Mouse (Mus musculus) neural tube, embryonic 11.5 days (tissue): ENCODE data around the gene Nup93. TPM values are rescaled to one million over a fixed set of nuclear protein-coding genes. Genes with fewer than 3 reads are reported as not detected.

Experiments used
- ATAC-seq: fragments of 200-750 bp; cut with Nextera tagmentation; 2 replicates; pipeline ENCODE4 v1.8.0; 2017; ENCODE audit warnings: moderate number of reproducible peaks, mild to moderate bottlenecking, moderate TSS enrichment, moderate library complexity; ENCODE audit not compliant: insufficient read depth, low FRiP score, low TSS enrichment
- DNase-seq: peaks from one replicate; pipeline ENCODE4 v3.0.0-alpha.2; 2015; ENCODE audit warnings: low spot score
- H3K27ac ChIP-seq: fragments of 300-500 bp; sonication (generic); 2 replicates; pipeline ENCODE4 v1.5.1; 2014; ENCODE audit warnings: low read depth, mild to moderate bottlenecking, low read length
- H3K27me3 ChIP-seq: fragments of 300-500 bp; sonication (generic); 2 replicates; pipeline ENCODE4 v1.6.1; 2014; ENCODE audit warnings: mild to moderate bottlenecking, low read length, mixed read lengths; ENCODE audit not compliant: control insufficient read depth, insufficient read depth
- H3K36me3 ChIP-seq: fragments of 300-500 bp; sonication (generic); 2 replicates; pipeline ENCODE4 v1.6.1; 2014; ENCODE audit warnings: mild to moderate bottlenecking, low read length, moderate library complexity, mixed read lengths; ENCODE audit not compliant: control insufficient read depth, insufficient read depth
- H3K4me1 ChIP-seq: fragments of 300-500 bp; sonication (generic); 2 replicates; pipeline ENCODE4 v1.6.1; 2014; ENCODE audit warnings: low read length, mixed read lengths; ENCODE audit not compliant: control insufficient read depth, insufficient read depth
- H3K4me2 ChIP-seq: fragments of 300-500 bp; sonication (generic); 2 replicates; pipeline ENCODE4 v1.6.1; 2014; ENCODE audit warnings: low read depth, mild to moderate bottlenecking, moderate library complexity
- H3K4me3 ChIP-seq: fragments of 300-500 bp; sonication (generic); 2 replicates; pipeline ENCODE4 v1.5.1; 2014; ENCODE audit warnings: low read depth, low read length
- H3K9ac ChIP-seq: fragments of 300-500 bp; sonication (generic); 2 replicates; pipeline ENCODE4 v1.6.1; 2014; ENCODE audit warnings: mild to moderate bottlenecking, low read length
- H3K9me3 ChIP-seq: fragments of 300-500 bp; sonication (generic); 2 replicates; pipeline ENCODE4 v1.6.1; 2016; ENCODE audit warnings: low read length; ENCODE audit not compliant: control insufficient read depth
- WGBS: fragments of 180-500 bp; shearing (Covaris S2); extraction: QIAGEN DNeasy Blood & Tissue Kit; methylation state at CpG from one replicate; pipeline ENCODE4 v1.1.7; 2014; 5-methylcytosine and 5-hydroxymethylcytosine counted together
- polyA plus RNA-seq: library from polyadenylated mRNA; unstranded; fragments of >200 nt; fragmentation: Nextera tagmentation; extraction: Ambion mirVana; gene quantifications from 2 replicates; pipeline ENCODE4 v1.2.1, GENCODE M21; 2014

Nup93 gene
- polyA plus RNA-seq, 1 experiment from 2014 or later = 121 TPM

DNA sequence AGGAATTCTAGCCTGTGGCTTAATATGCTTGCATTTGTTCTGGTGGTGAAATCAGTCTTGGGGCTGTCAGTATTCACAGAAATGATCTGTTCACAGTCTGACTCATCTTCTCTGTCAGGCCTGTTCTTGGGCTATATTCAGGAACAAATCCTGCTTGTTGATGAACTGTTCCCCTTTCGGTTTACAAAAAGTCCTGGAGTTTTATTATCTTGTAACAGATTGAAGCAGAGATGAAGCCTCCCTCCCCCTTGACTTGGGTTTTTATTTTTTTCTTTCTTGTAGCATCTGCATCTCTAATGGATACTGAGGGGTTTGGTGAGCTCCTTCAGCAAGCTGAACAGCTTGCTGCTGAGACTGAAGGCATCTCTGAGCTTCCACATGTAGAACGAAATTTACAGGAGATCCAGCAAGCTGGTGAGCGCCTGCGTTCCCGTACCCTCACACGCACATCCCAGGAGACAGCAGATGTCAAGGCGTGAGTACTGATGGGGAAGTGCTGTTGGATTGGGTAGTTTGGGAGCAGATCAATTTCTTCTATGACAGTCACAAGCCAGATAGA is 13.1 kb downstream of the Nup93 start:
- Histone ChIP-seq H3K27me3 (no peaks in the 10 kb centered on the region), H3K9ac (no peak overlapping the region), H3K9me3 (no peaks in the 10 kb centered on the region), H3K4me2 (no peak overlapping the region), H3K4me1 (no peaks in the 10 kb centered on the region), H3K4me3 (no peak overlapping the region), H3K27ac (no peak overlapping the region), H3K36me3 (no peaks in the 10 kb centered on the region)
- DNase-seq (no peak), ATAC-seq (no peak)
- 84% methylated on average over 7 of the region's 7 CpGs for whole genome bisulfite sequencing

GRCm38 (mm10) chr8:94240240-94240751 is 25.9 kb downstream of the Nup93 start:
- H3K9ac ChIP-seq = no peak overlapping the region
- H3K4me3 ChIP-seq = no peak overlapping the region
- WGBS = 94% methylated on average over 4 of the region's 4 CpGs
- no peaks in the 10 kb centered on the region for H3K36me3 ChIP-seq
- H3K27ac ChIP-seq = no peak overlapping the region
- H3K4me2 ChIP-seq = no peak overlapping the region
- H3K9me3 ChIP-seq = no peaks in the 10 kb centered on the region
- H3K4me1 ChIP-seq = no peaks in the 10 kb centered on the region
- DNase-seq = no peak
- ATAC-seq = no peak
- H3K27me3 ChIP-seq = no peaks in the 10 kb centered on the region

- no peak overlapping the region for H3K4me2 ChIP-seq
- no peaks in the 10 kb centered on the region for H3K4me1 ChIP-seq
- H3K4me3 ChIP-seq = no peak overlapping the region
- no peak overlapping the region for H3K9ac ChIP-seq
- no peak overlapping the region for H3K27ac ChIP-seq
- no peaks in the 10 kb centered on the region for H3K9me3 ChIP-seq
- no peaks in the 10 kb centered on the region for H3K27me3 ChIP-seq
- 88% methylated on average over 2 of the region's 2 CpGs for WGBS
- no peak for DNase-seq
- H3K36me3 ChIP-seq = no peaks in the 10 kb centered on the region
- no peak for ATAC-seq
Observed at GRCm38 (mm10) chr8:94249836-94250435, 35.6 kb downstream of the Nup93 start.

- no peaks in the 10 kb centered on the region for H3K9me3 ChIP-seq
- ATAC-seq (no peak), DNase-seq (no peak)
- no peaks in the 10 kb centered on the region for H3K27me3 ChIP-seq
- WGBS = 78% methylated on average over 6 of the region's 6 CpGs
- H3K4me2 ChIP-seq = no peak overlapping the region
- no peaks in the 10 kb centered on the region for H3K36me3 ChIP-seq
- no peak overlapping the region for H3K9ac ChIP-seq
- no peak overlapping the region for H3K4me3 ChIP-seq
- no peak overlapping the region for H3K27ac ChIP-seq
- H3K4me1 ChIP-seq = no peaks in the 10 kb centered on the region
Observed at GRCm38 (mm10) chr8:94258881-94259280, 44.5 kb downstream of the Nup93 start.

- no peak overlapping the region for H3K4me3 ChIP-seq
- ATAC-seq (no peak), DNase-seq (no peak)
- H3K36me3 ChIP-seq = no peaks in the 10 kb centered on the region
- H3K4me2 ChIP-seq = no peak overlapping the region
- no peak overlapping the region for H3K27ac ChIP-seq
- no peak overlapping the region for H3K9ac ChIP-seq
- H3K4me1 ChIP-seq = no peaks in the 10 kb centered on the region
- 84% methylated on average over 3 of the region's 3 CpGs for WGBS
- no peaks in the 10 kb centered on the region for H3K27me3 ChIP-seq
- H3K9me3 ChIP-seq = no peaks in the 10 kb centered on the region
Observed at GRCm38 (mm10) chr8:94262626-94263297, 48.4 kb downstream of the Nup93 start.

DNA sequence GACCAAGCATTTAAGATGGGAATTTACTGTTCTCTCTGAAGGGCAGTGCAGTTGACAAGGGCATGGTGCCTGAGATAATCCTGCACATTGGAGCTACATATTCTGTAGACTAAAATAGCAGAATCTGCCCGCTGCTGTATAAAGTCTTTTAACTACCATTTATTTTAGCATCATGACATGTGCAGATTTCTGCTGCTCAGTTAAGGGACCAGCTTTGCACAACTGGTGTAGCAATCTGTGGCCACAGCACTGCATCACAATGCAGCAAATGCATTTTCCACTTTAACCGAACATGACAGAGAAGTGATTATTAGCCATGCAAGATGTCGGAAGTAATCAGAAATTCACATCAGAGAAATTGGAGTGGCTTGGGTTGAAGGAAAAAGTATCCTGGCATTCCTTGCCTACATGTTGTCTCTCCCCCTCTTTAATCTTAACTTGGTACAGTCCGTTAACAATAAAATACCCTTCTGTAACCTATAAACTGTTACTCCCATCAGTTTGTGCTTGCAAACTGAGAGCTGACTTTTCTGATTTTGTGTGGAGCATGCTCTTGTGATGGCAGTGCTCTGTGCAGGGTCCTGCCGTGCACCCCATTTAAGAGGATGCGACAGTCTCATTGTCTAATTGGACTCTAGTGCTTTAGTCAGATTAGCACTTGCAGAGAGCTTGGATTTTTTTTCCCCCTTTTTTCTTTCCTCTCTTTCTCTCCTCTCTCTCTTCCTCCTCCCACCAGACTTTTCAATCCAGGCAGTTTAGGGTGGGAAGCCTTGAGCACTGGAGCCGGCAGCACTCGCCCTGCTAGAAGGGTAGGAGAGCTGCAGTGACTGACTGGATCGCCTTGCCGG is 52.2 kb downstream of the Nup93 start:
- H3K36me3 ChIP-seq = no peaks in the 10 kb centered on the region
- H3K9me3 ChIP-seq = no peaks in the 10 kb centered on the region
- no peak for ATAC-seq
- DNase-seq = no peak
- H3K4me1 ChIP-seq = no peaks in the 10 kb centered on the region
- no peak overlapping the region for H3K9ac ChIP-seq
- H3K4me3 ChIP-seq = no peak overlapping the region
- no peak overlapping the region for H3K4me2 ChIP-seq
- 56% methylated on average over 10 of the region's 10 CpGs for WGBS
- no peak overlapping the region for H3K27ac ChIP-seq
- no peaks in the 10 kb centered on the region for H3K27me3 ChIP-seq

DNA sequence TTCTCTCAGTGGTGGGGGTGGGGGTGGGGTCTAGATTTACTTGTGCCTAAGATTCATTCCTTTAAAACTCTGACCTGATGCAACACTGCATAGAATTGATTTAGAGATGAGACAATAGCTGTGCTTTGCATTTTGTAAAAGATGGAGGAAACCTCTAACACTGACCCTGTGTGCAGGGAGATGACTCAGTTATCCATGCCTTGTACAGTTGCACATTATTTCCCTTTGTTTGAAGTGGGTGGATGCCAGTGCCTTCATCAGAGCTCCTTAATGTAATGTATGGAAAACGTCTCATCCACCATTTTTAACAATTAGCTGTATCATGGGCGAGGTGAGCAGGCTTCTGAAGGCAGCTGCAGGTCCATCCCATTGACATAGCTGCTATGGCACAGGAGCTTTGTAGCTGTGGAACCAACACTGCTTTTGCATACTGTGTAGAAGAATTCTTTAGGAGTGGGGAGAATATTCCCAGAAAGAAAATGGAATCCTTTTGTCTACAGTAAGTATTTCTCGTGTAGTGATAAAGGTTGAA is 54.1 kb downstream of the Nup93 start:
- Histone ChIP-seq H3K27ac (no peak overlapping the region), H3K27me3 (no peaks in the 10 kb centered on the region), H3K4me3 (no peak overlapping the region), H3K9ac (no peak overlapping the region), H3K4me2 (no peak overlapping the region), H3K4me1 (no peaks in the 10 kb centered on the region), H3K9me3 (no peaks in the 10 kb centered on the region), H3K36me3 (no peaks in the 10 kb centered on the region)
- ATAC-seq = no peak
- no peak for DNase-seq
- 81% methylated on average over 3 of the region's 3 CpGs for WGBS

- ATAC-seq = no peak
- no peaks in the 10 kb centered on the region for H3K9me3 ChIP-seq
- 95% methylated on average over 7 of the region's 7 CpGs for WGBS
- no peaks in the 10 kb centered on the region for H3K4me1 ChIP-seq
- H3K4me3 ChIP-seq = no peak overlapping the region
- H3K4me2 ChIP-seq = no peak overlapping the region
- no peak overlapping the region for H3K9ac ChIP-seq
- no peak overlapping the region for H3K27ac ChIP-seq
- no peaks in the 10 kb centered on the region for H3K36me3 ChIP-seq
- H3K27me3 ChIP-seq = no peaks in the 10 kb centered on the region
- no peak for DNase-seq
Observed at GRCm38 (mm10) chr8:94270309-94270708, 55.9 kb downstream of the Nup93 start.
